Mouse (Mus musculus) bone marrow, adult 2 months (tissue): ENCODE data around the gene Syn3. TPM values are rescaled to one million over a fixed set of nuclear protein-coding genes. Genes with fewer than 3 reads are reported as not detected.
A peak's percentile ranks its signal among the peaks of the same experiment; 100 is the strongest.

Experiments used
- H3K27ac ChIP-seq: fragments of 200-500 bp; 2 replicates; pipeline ENCODE4 v1.5.1; 2012; ENCODE audit warnings: low read depth, mild to moderate bottlenecking, control low read depth, inconsistent platforms, low read length; ENCODE audit not compliant: control insufficient read depth, poor library complexity, insufficient read depth
- H3K4me1 ChIP-seq: fragments of 200-500 bp; 2 replicates; pipeline ENCODE4 v1.6.1; 2011; ENCODE audit warnings: low read length; ENCODE audit not compliant: control insufficient read depth, insufficient read depth
- H3K4me3 ChIP-seq: fragments of 200-500 bp; replicated peaks from 2 replicates; pipeline ENCODE3; 2011; ENCODE audit warnings: mild to moderate bottlenecking, low read depth, low read length, control low read depth; ENCODE audit not compliant: control insufficient read depth
- CTCF ChIP-seq: fragments of 200-500 bp; IDR thresholded peaks from 2 replicates; pipeline ENCODE4 v1.5.1; 2011; ENCODE audit warnings: low read length, control low read depth; ENCODE audit not compliant: control insufficient read depth, insufficient read depth
- POLR2A ChIP-seq: fragments of 200-500 bp; IDR thresholded peaks from 2 replicates; pipeline ENCODE4 v1.6.1; 2011; ENCODE audit warnings: low read depth, mild to moderate bottlenecking, control low read depth, low read length, borderline replicate concordance; ENCODE audit not compliant: control insufficient read depth
- WGBS: fragments of 180-500 bp; shearing (Covaris S2); methylation state at CpG from one replicate; pipeline ENCODE4 v1.1.7; 2018; 5-methylcytosine and 5-hydroxymethylcytosine counted together
- polyA plus RNA-seq: library from polyadenylated mRNA; stranded (reverse); fragments of >200 nt; gene quantifications from 2 replicates; pipeline ENCODE4 v1.2.4, GENCODE M21; 2011; ENCODE audit warnings: low replicate concordance; ENCODE audit not compliant: missing spikeins, insufficient read depth, insufficient read length

Gene Syn3
- polyA plus RNA-seq, 1 experiment, result 0.75 TPM

DNA sequence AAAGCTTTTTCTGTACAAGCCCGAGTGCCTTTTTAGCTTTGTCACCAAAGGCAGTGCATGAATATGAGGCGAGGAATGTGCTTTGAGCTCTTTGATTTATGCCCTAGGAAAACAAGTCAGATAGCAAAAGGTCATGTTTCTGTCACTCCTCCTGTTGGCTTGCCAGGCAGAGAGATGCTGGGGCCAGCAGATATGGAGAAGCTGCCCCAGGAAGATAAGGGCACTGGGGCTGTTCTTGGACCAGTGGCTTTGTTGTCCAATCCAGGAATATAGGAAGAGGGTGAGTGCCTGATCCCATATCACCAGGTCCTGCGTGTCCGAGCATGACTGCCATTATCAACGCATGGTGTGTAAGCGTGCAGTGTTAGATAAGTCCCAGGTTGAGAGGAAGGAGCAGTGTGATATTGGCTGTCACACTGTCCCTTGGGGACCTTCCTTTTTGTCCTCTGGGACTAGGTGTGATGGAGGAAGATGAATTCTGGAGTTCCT is 336.9 kb downstream of the Syn3 start:
- H3K27ac ChIP-seq, result no peak overlapping the region
- TF ChIP-seq POLR2A, result no peak
- no peak for TF ChIP-seq CTCF
- H3K4me3 ChIP-seq, result no peak overlapping the region
- 51% methylated on average over 6 of the region's 6 CpGs for WGBS
- peaks cover 11% of the 10 kb centered on the region for H3K4me1 ChIP-seq

DNA sequence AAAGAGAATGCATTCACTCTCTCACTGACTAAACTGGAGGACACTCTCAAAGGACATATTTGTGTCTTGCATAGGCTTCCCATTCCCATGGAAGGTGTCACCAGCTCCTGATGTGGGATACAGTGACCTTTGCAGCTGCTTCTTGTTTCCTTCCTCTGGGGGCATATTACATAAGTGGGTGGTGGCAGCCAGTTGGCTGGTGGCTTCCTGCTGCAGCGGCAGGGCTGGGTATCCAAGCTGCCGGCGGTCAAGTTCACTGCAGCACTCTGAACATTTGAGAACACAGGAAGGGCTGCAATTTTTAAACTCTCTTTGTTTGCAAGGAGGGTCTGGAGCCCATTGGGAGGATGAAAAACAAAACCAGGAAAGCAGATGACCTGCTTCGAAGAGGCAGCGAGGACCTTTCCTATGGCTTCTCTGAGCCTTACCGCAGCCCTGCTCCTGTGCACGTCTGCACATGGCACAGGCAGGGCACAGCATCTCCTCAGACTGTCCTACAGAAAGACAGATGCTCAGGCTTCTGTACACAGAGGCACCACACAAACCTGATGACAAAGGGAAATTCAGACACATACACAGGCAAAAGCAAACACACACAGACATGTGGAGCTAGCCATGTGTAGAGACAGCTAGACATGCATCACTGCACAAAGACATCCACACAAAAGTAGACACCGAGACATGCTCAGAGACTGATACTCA is 340.3 kb downstream of the Syn3 start:
- Histone ChIP-seq H3K4me3 (no peak overlapping the region), H3K27ac (peak overlapping the region; percentile 46), H3K4me1 (peaks cover 8% of the 10 kb centered on the region; the same call in 1 of the 2 replicates)
- WGBS, result 15% methylated on average over 8 of the region's 8 CpGs
- TF ChIP-seq POLR2A (no peak), CTCF (no peak)

DNA sequence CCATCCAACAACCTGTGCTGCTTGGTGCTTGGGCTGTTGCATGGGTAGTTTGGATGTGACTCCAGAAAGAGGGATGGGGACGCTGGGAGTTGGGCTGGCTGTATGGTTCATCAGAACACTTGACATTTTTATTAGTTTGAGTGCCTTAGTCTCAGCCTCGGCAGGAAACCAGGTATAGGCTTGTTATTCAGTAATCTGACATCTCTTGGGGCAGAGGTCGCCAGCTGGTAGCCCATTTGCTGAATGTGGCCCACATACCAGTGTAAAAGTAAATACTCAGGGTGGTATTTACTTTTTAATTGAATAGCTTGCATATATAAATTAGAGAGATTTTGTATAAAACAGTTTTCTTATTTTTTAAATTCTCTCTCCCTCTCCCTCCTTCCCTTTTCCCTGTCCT is 343.4 kb downstream of the Syn3 start:
- no peak overlapping the region for H3K27ac ChIP-seq
- TF ChIP-seq CTCF, result no peak
- no peak for TF ChIP-seq POLR2A
- WGBS, result 73% methylated on average over 3 of the region's 3 CpGs

DNA sequence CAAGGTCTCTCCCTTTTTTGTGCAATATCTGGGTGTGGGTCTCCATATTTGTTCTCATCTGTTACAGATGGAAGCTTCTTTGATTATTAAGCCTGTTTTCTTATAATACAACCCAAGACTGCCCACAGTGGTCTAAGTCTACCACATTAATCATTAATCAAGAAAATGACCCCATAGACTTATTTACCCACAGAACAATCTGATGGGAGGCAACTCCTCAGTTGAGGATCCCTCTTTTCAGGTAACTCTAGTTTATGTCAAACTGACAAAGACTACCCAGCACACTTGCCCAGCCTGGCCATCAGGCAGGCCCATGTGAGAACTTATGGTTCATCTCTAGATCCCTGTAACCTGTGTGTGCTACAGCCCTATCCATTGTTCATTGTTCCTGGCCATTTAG is 345.5 kb downstream of the Syn3 start:
- TF ChIP-seq CTCF, result no peak
- TF ChIP-seq POLR2A, result no peak
- H3K27ac ChIP-seq, result no peak overlapping the region
- H3K4me1 ChIP-seq, result no peaks in the 10 kb centered on the region; the same call in 1 of the 2 replicates
- H3K4me3 ChIP-seq, result no peak overlapping the region

More for the DNA sequence above, 343.4 kb downstream of the Syn3 start:
- Histone ChIP-seq H3K4me3 (no peak overlapping the region), H3K4me1 (peaks cover 7% of the 10 kb centered on the region; the same call in 1 of the 2 replicates)

DNA sequence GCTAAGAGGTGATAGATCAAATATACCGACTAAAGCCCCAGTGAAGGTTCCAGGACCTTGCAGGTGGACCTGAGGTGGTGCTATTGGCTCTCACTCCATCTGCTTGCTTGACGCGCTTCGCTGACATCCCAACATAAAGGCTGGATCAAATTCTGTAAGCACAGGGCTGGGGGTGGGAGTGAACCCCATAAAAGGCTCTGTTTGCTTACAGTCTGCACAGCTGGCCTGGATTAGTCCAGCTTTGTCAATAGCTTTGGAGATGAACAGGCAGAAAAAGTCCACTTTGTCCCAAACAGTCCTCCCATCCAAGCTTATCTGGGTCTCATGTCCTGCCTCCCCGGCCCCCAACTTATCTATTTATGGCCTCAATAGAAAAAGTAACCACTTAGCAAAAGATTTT is 347.3 kb downstream of the Syn3 start:
- Histone ChIP-seq H3K4me3 (no peak overlapping the region), H3K27ac (no peak overlapping the region), H3K4me1 (no peaks in the 10 kb centered on the region)
- TF ChIP-seq CTCF (no peak), POLR2A (no peak)
- WGBS, result 87% methylated on average over 5 of the region's 5 CpGs

DNA sequence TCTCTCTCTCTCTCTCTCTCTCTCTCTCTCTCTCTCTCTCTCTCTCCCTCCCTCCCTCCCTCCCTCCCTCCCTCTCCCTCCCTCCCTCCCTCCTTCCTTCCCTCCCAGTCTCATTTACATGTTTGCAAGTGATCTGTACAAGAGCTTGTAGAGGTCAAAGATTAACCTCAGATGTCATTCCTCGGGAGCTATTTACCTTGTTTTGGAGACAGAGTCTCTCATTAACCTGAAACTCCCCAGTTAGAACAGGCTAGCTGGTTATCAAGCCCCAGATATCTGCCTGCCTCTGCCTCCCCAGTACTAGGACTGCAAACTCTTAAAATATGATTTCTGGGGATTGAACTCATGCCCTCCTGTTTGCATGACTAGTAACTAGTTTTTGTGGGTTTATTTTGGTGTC is 348.6 kb downstream of the Syn3 start:
- WGBS, result 60% methylated on average over 1 of the region's 1 CpGs
- TF ChIP-seq CTCF, result no peak
- TF ChIP-seq POLR2A, result no peak
- Histone ChIP-seq H3K4me3 (no peak overlapping the region), H3K27ac (no peak overlapping the region), H3K4me1 (no peaks in the 10 kb centered on the region)

DNA sequence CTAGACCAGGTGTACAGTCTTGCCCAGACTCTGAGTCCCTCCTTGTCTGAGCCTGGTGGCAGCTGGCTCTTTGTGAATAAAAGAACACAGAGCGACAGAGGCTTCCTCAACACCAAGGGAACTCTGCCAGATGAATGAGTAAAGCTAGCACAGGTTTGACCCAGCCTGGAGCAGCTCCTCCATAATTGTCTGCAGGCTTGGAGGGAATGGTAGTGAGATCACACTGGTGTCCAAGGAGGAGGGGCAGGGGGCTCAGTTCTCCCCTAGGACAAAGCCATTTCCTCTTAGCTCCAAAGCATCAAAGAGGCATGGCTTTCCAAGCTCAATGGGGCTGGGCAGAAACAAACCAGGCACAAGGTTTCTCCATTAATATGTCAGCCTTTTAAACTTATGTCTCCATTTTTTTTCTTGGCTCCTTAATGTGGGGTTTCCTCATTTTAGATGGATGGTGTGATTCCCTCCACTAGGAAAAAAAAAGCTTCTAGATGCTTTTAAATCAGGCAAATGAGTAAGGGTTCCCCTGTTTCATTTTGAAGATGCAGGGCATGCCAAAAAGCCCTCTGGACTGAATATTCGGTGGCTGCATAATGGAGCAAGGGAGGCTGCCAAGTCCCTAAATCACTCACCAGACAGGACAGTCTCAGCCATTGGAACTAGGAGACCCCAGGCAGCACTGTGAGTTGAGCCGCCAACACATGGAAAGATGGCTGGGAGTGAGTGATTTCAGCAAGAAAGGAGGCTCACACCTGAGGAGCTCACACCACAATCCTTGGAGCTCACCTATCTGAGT is 349.5 kb downstream of the Syn3 start:
- H3K27ac ChIP-seq, result no peak overlapping the region
- no peak overlapping the region for H3K4me3 ChIP-seq
- H3K4me1 ChIP-seq, result no peaks in the 10 kb centered on the region
- 75% methylated on average over 3 of the region's 3 CpGs for WGBS
- TF ChIP-seq POLR2A, result no peak
- TF ChIP-seq CTCF, result no peak

DNA sequence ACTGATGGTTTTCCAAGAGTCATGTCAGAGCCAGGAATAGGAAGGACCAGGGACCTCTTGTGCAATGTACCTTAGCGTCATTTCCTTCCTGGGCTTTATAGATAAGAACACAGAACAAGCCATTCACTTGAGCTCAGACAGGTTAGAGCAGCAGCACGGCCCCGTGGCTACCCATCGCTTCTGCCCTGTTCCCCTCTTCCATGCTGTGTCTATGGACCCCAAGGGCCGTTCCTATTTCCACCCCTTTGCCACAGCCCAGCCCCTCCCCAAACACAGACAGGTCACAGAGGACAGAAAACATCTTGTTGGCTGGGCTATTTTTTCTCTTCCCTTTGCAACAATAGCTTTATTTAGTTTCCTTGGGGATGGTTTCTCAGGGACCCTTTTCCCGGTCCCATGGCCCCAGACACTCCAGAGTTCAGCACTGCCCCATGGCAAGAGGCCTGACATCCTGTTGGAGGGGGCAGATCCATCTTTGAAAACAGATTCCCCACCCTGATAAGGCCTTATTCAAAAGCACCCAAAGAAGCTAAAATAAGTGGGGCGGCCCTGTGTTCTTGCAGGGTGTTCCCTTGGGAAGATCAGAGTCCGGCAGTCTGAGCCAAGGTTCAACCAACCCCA is 359.5 kb downstream of the Syn3 start:
- TF ChIP-seq CTCF (no peak), POLR2A (no peak)
- H3K4me3 ChIP-seq, result no peak overlapping the region
- H3K4me1 ChIP-seq, result peaks cover 3% of the 10 kb centered on the region; the same call in 1 of the 2 replicates
- H3K27ac ChIP-seq, result no peak overlapping the region
- 27% methylated on average over 8 of the region's 8 CpGs for WGBS
